Mouse (Mus musculus): Measurements from ENCODE around the gene Fam126a. TPM values are rescaled to one million over a fixed set of nuclear protein-coding genes. Genes with fewer than 3 reads are reported as not detected.
"Not testable (repeated sequence)": the region's sequence is repeated elsewhere in the genome, so short reads cannot be mapped to it uniquely, and the experiment has no call there.

Fam126a gene
- total RNA-seq, 4 experiments from 2014 or later = 24.2 to 28.1 (median 25.3) TPM

- DNase-seq (ENCODE audit: low spot score in 2 of 2) = no peak
Observed at GRCm38 (mm10) chr5:23902221-23902620, 128.3 kb downstream of the Fam126a start.

- no peak for DNase-seq (ENCODE audit: low spot score in 2 of 2)
Observed at GRCm38 (mm10) chr5:23900190-23900589, 130.3 kb downstream of the Fam126a start.

- DNase-seq (ENCODE audit: low spot score in 2 of 2) = peak; percentile 50 to 56
Observed at GRCm38 (mm10) chr5:23893864-23894771, 136.4 kb downstream of the Fam126a start.

- DNase-seq (ENCODE audit: low spot score in 2 of 2) = no peak
Observed at GRCm38 (mm10) chr5:23893156-23893863, 137.2 kb downstream of the Fam126a start.

GRCm38 (mm10) chr5:23890734-23891133, 139.8 kb downstream of the Fam126a start:
- DNase-seq (ENCODE audit: low spot score in 2 of 2) = peak; percentile 28 to 77

GRCm38 (mm10) chr5:23889461-23889860, 141.0 kb downstream of the Fam126a start:
- DNase-seq (ENCODE audit: low spot score in 2 of 2) = no peak

GRCm38 (mm10) chr5:23887111-23887510, 143.4 kb downstream of the Fam126a start:
- DNase-seq (ENCODE audit: low spot score in 2 of 2) = no peak

GRCm38 (mm10) chr5:23874457-23874856, 156.0 kb downstream of the Fam126a start:
- no peak for DNase-seq (ENCODE audit: low spot score in 2 of 2)

- DNase-seq (ENCODE audit: low spot score in 2 of 2) = no peak
Observed at GRCm38 (mm10) chr5:23872586-23872985, 157.9 kb downstream of the Fam126a start.

- DNase-seq (ENCODE audit: low spot score in 2 of 2) = not testable (repeated sequence)
Observed at GRCm38 (mm10) chr5:23871323-23871722, 159.2 kb downstream of the Fam126a start.

- DNase-seq (ENCODE audit: low spot score in 2 of 2) = no peak
Observed at GRCm38 (mm10) chr5:23865941-23866340, 164.5 kb downstream of the Fam126a start.

Other genes with a start within 250 kb of the Fam126a start
- gene Pus7, start 247.0 kb downstream of the Fam126a start, total RNA-seq (2022) = 10 to 100 TPM; 15.9 to 22.4 (median 20.2) TPM
- 10 to 100 TPM; 17.4 to 24.2 (median 21.8) TPM for gene Rint1, start 243.0 kb downstream of the Fam126a start, total RNA-seq (2022)
- gene Tomm7, start 186.5 kb downstream of the Fam126a start, total RNA-seq (2022) = 10 to 100 TPM; 66.5 to 82.1 (median 75.2) TPM
- 10 to 100 TPM; 82.7 to 95.7 (median 93.3) TPM for gene Klhl7, start 69.9 kb upstream of the Fam126a start, total RNA-seq (2022)
- gene Nupl2, start 134.3 kb upstream of the Fam126a start, total RNA-seq (2022) = 10 to 100 TPM in 3 of 4 experiments, 1 to 10 TPM in 1; 9.4 to 12.9 (median 11.8) TPM

Data from layer of hippocampus, adult 8-10 months (tissue).